Mouse (Mus musculus): Measurements from ENCODE around the gene Gh.

GRCm38 (mm10) chr11:106271794-106272643, 29.6 kb downstream of the Gh start:
- TF ChIP-seq CTCF (IDR thresholded peaks at IDR 0.05; ENCODE audit: borderline replicate concordance, insufficient read depth, low read length) (no peak), POLR2A (IDR thresholded peaks at IDR 0.05; ENCODE audit: low read depth, low read length) (no peak)

Data from embryonic fibroblast, embryonic 13.5 days (primary cell).